Mouse (Mus musculus): ENCODE data around the gene Lsm3.

DNA sequence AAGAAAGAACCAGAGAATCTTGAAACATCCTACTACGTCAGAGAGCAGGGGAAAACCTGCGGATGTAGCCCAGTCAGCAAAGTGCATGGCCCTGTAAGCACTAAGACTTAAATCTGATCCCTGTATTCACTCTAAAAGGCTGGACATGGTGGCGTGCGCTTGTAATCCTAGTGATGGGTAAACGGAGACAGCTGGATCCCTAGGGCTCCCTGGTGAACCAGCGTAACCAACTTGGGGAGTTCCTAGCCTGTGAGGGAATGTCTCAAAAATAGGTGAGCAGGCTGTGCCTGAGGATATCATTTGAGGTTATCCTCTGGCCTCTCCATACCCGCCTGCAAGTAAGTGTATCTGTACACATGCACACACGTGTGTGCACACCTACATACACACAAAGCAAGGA, 14.9 kb downstream of the Lsm3 start:
- TF ChIP-seq E2F4 (IDR thresholded peaks at IDR 0.05; ENCODE audit: borderline replicate concordance, low read depth, low read length) (no peak), USF1 (IDR thresholded peaks at IDR 0.05; ENCODE audit: low read depth, low read length) (no peak), EP300 (IDR thresholded peaks at IDR 0.05; ENCODE audit: low read depth in 1 of 2, low read length in 2 of 2) (no peak), CHD2 (IDR thresholded peaks at IDR 0.05; ENCODE audit: low read length) (no peak), MAZ (IDR thresholded peaks at IDR 0.05; ENCODE audit: low read depth, low read length) (no peak)
